Mouse (Mus musculus) spleen, adult 10 weeks (tissue): ENCODE data around the gene Sim1. TPM values are rescaled to one million over a fixed set of nuclear protein-coding genes. Genes with fewer than 3 reads are reported as not detected.

Experiments
- polyA plus RNA-seq: library from polyadenylated mRNA; stranded (reverse); fragments of 350-450 nt; fragmentation: Illumina TruSeq; extraction: RNeasy Lipid Tissue Mini Kit (QIAGEN cat#74804); gene quantifications from one replicate; pipeline ENCODE4 v1.2.3, GENCODE M21; 2015; ENCODE audit warnings: low replicate concordance; ENCODE audit not compliant: insufficient read depth

The Sim1 gene
- not detected for polyA plus RNA-seq

DNA sequence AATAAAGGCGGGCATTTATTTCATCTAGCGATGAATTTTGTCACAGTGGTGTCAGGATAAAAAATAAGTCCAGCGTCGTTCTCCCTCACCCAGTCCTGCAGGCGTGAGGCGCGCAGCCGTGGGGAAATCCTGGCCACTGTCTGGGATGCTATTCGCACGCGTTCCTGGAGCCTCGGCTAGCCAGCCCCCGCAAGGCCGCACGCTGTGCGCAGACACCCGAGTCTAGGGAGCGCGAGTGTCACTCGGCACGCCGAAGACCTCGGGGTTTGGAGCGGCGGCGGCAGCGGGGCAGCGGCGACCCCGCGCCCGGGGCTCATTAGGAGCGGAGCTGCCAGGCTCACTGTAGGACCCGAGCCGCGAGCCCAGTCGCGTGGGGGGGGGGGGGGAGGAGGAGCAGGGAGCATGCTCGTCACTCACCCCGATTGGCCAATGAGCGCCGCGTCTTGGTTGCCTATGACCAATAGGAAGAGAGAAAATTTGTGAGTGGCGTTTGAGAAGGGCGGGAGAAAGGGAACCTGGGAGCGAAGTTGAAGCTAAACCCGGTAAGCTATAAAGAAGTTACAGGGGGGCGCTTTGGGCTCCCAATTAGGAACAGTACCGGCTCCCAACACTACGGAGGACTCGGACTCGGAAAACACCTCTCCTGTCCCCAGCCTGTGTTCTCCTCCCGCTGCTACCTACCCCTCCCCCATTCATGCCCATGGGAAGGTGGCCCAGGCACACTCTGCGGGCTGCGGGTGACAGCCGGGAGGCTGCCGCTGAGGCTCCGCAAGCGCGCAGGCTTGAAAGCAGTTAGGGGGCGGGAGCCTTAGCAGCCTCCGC is at the start of gene Sim1:
Sim1 (plus strand) TSS at position 585 of the 822 bp plus-strand sequence.

